8 mouse cellular contexts compared by ENCODE assay signal in the genomic region with DNA sequence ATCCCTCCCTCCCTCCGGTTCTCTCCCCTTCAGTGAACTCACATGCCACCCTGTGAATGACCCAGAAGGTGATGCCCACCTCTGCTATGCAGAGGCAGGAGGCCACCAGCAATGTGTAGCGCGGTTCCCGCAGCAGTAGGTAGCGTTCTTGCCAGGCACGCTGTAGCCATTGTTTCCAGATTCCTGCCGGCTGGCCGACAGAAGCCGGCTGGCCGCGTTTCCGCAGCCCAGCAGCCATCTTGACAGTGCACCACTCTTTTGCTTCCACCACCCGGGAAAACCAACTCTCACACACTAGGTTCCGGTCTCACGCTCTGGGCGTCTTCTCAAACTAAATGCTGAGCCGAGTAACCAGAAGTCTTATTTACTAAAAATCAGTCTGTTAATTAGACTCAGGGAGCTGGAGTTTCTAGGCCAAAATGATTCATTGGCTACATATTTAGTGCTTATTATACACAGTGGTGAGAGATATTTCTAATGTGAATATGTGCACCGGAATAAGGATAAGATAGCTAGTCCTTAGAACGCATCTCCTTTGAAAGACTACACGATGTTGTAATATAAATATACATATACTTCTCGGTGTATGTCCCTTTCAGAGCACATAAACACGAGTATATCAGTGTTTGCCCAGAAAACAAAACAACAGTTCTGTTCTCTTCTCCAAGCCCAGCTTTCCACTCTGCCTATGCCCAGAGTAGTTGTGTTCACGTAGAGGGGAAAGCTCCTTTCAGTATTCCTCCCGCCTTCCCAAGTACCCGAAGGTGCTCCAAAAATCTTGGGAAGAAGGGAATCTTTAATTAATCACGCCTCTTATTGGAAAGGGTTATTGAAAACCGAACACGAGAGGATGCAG. TPM values are rescaled to one million over a fixed set of nuclear protein-coding genes. Genes with fewer than 3 reads are reported as not detected.
A peak's percentile ranks its signal among the peaks of the same experiment; 100 is the strongest.
DNase-seq lines count a peak whose midpoint lies in the region; ATAC-seq lines count a peak whose summit lies in the region.

No protein-coding gene starts in this region.

- WGBS in hindbrain, embryonic 13.5 days: under 1% methylated on average over 28 of the region's 28 CpGs

- H3K27me3 ChIP-seq in hindbrain, embryonic 13.5 days: no peaks in the 10 kb centered on the region
- no peaks in the 10 kb centered on the region for H3K27me3 ChIP-seq in megakaryocyte, embryonic 14.5 days (replicated peaks)

- intact Hi-C loops in left cerebral cortex, postnatal 10 days (cut with DNase I): no loop called here

- H3K27ac ChIP-seq in hindbrain, embryonic 13.5 days: peak overlapping the region; percentile 91

- peaks cover 31% of the 10 kb centered on the region for H3K4me1 ChIP-seq in hindbrain, embryonic 13.5 days (replicated peaks)
- H3K4me1 ChIP-seq in megakaryocyte, embryonic 14.5 days: peaks cover 43% of the 10 kb centered on the region

- peak; percentile 51 for ATAC-seq in frontal cortex, adult (ENCODE audit: low TSS enrichment)
- peak; percentile 67 for ATAC-seq in hindbrain, embryonic 13.5 days (ENCODE audit: low FRiP score)

- H3K36me3 ChIP-seq in hindbrain, embryonic 13.5 days: peaks cover 29% of the 10 kb centered on the region
- peaks cover 41% of the 10 kb centered on the region for H3K36me3 ChIP-seq in megakaryocyte, embryonic 14.5 days (replicated peaks; ENCODE audit: low read length)

- H3K9ac ChIP-seq in hindbrain, embryonic 13.5 days: peak overlapping the region; percentile 87

- H3K9me3 ChIP-seq in hindbrain, embryonic 13.5 days: no peaks in the 10 kb centered on the region
- H3K9me3 ChIP-seq in megakaryocyte, embryonic 14.5 days: no peaks in the 10 kb centered on the region

- peak overlapping the region; percentile 90 for H3K4me2 ChIP-seq in hindbrain, embryonic 13.5 days

- peak overlapping the region; percentile 86 for H3K4me3 ChIP-seq in hindbrain, embryonic 13.5 days
- H3K4me3 ChIP-seq in megakaryocyte, embryonic 14.5 days (replicated peaks): peak overlapping the region; percentile 97

- peak; percentile 81 for DNase-seq in T-cell, adult 2 months (ENCODE audit: low spot score)
- DNase-seq in cerebellum, postnatal 10 days: peak; percentile 85
- peak; percentile 80 to 83 for DNase-seq in left cerebral cortex, postnatal 10 days (ENCODE audit: extremely low spot score in 1 of 2, low spot score in 2 of 2)
- peak; percentile 80 to 84 for DNase-seq in right cerebral cortex, adult 2 months (ENCODE audit: low spot score in 2 of 2)
- peak; percentile 69 for DNase-seq in urinary bladder, postnatal 25 days (ENCODE audit: low spot score)

RNA-seq across cellular contexts. Expression of gene Eef1akmt4, which starts 0.7 kb away (rescaled TPM):
- 13.4 and 15.1 TPM in 2 replicates for polyA plus RNA-seq in hindbrain, embryonic 13.5 days (2015; fragmentation: Nextera tagmentation; extraction: Ambion mirVana)
- 1 to 10 TPM; 2.1 to 2.3 TPM for total RNA-seq in left cerebral cortex, postnatal 10 days (2021)
- 5.4 and 20.7 TPM in 2 replicates for polyA plus RNA-seq in megakaryocyte, embryonic 14.5 days (2012; ENCODE audit: insufficient read depth, low replicate concordance)

RNA-seq across cellular contexts. Expression of gene Gm49333, which starts 0.7 kb away (rescaled TPM):
- polyA plus RNA-seq in hindbrain, embryonic 13.5 days (2015; fragmentation: Nextera tagmentation; extraction: Ambion mirVana): not detected in 2 replicates
- total RNA-seq in left cerebral cortex, postnatal 10 days (2021): not detected
- polyA plus RNA-seq in megakaryocyte, embryonic 14.5 days (2012; ENCODE audit: insufficient read depth, low replicate concordance): not detected in 2 replicates

RNA-seq across cellular contexts. Expression of gene Alg3, which starts 0.8 kb away (rescaled TPM):
- 41.3 and 43.3 TPM in 2 replicates for polyA plus RNA-seq in hindbrain, embryonic 13.5 days (2015; fragmentation: Nextera tagmentation; extraction: Ambion mirVana)
- total RNA-seq in left cerebral cortex, postnatal 10 days (2021): 10 to 100 TPM; 12.7 to 14.0 TPM
- polyA plus RNA-seq in megakaryocyte, embryonic 14.5 days (2012; ENCODE audit: insufficient read depth, low replicate concordance): 15.2 and 24.9 TPM in 2 replicates

RNA-seq across cellular contexts. Expression of gene Camk2n2, which starts 10.4 kb away (rescaled TPM):
- polyA plus RNA-seq in hindbrain, embryonic 13.5 days (2015; fragmentation: Nextera tagmentation; extraction: Ambion mirVana): 23.1 and 24.9 TPM in 2 replicates
- total RNA-seq in left cerebral cortex, postnatal 10 days (2021): 100 to 1,000 TPM; 224 to 225 TPM
- polyA plus RNA-seq in megakaryocyte, embryonic 14.5 days (2012; ENCODE audit: insufficient read depth, low replicate concordance): 2.3 and 5.9 TPM in 2 replicates

RNA-seq across cellular contexts. Expression of gene Ece2, which starts 18.9 kb away (rescaled TPM):
- 11.2 and 11.7 TPM in 2 replicates for polyA plus RNA-seq in hindbrain, embryonic 13.5 days (2015; fragmentation: Nextera tagmentation; extraction: Ambion mirVana)
- 10 to 100 TPM; 29.0 TPM for total RNA-seq in left cerebral cortex, postnatal 10 days (2021)
- 0.48 TPM in 1 of 2 replicates, not detected in the other for polyA plus RNA-seq in megakaryocyte, embryonic 14.5 days (2012; ENCODE audit: insufficient read depth, low replicate concordance)

Comparison
In these comparisons a context has a peak if more than half of its experiments do, and no peak if none do; other contexts are left out.
1. Peak in every context shown above with its lines: DNase-seq, ATAC-seq, H3K4me3 ChIP-seq and H3K27ac ChIP-seq.